Mouse (Mus musculus): ENCODE measurements around the gene Fmo1. TPM values are rescaled to one million over a fixed set of nuclear protein-coding genes. Genes with fewer than 3 reads are reported as not detected.

Fmo1 gene
- polyA plus RNA-seq (2015; fragmentation: Nextera tagmentation; extraction: Ambion mirVana): 7.4 and 7.8 TPM in 2 replicates

DNA sequence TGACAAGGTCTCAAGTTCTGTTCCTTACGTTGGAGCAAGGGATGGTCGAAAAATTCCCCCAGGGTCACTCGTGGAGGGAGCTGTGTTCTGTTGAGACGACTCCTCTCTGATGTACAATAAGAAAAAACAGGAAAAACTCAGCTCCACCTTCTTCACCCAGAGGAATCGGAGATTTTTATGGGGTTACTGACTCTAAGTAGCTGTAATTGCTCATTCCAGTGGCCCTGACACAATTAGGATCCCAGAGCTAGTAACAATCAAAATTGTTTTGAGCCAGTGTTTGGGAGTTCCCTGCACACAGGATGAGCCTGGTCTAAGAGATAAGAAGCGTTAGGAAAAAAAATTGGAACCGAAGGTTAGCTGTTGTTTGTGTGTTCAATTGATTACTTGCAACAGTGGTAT lies at the start of gene Fmo1:
Fmo1 (minus strand) TSS at position 331 of the 402 bp plus-strand sequence.
- Histone ChIP-seq H3K9ac (peak within 1 kb of the TSS; percentile 33; the same call in 1 of the 2 replicates), H3K27ac (no peak within 1 kb of the TSS; the same call in 1 of the 2 replicates), H3K4me3 (replicated peaks) (no peak within 1 kb of the TSS)

DNA sequence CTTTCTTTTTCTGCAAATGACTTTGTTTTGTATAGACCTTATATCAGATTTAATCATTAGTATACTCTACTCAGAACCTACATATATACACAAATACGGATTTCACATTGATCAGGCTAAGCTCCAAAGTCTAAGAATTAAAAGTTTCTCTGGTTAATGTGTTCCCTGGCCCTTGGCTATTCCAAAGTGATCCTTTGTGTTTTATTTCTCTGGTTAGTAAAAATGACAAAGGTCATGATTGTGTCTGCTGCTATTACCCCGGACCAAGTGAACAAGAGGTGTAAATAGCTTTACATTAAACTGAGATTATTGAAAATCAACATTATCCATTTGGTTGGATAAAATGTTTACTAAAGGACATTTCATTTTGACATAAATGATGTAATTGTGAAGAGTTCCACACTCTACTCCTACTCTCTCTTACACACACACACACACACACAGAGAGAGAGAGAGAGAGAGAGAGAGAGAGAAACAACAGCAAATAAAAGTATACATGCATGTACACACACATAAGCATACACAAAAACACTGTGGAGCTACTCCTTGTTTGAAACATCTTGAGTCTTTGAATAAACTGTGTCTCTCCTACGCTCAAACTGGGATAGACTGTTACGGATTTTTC lies 48.6 kb upstream of the Fmo1 start:
- no peaks in the 10 kb centered on the region for H3K27me3 ChIP-seq
- DNase-seq (no peak), ATAC-seq (ENCODE audit: low read depth) (no peak)
- no peaks in the 10 kb centered on the region for H3K4me1 ChIP-seq (replicated peaks)
- no peak overlapping the region for H3K9ac ChIP-seq
- no peak overlapping the region for H3K27ac ChIP-seq
- H3K36me3 ChIP-seq: no peaks in the 10 kb centered on the region
- 62% methylated on average over 4 of the region's 4 CpGs for WGBS (ENCODE audit: insufficient replicate concordance)
- no peak overlapping the region for H3K4me2 ChIP-seq
- no peak overlapping the region for H3K4me3 ChIP-seq (replicated peaks)
- H3K9me3 ChIP-seq (replicated peaks): no peaks in the 10 kb centered on the region

More for the DNA sequence above, at the start of gene Fmo1:
- Histone ChIP-seq H3K36me3 (no peaks in the 10 kb centered on the region), H3K4me1 (replicated peaks) (peaks cover 24% of the 10 kb centered on the region), H3K4me2 (peak within 1 kb of the TSS; percentile 37), H3K27me3 (no peaks in the 10 kb centered on the region), H3K9me3 (replicated peaks) (no peaks in the 10 kb centered on the region)
- 16% methylated on average over 7 of the region's 7 CpGs for WGBS (ENCODE audit: insufficient replicate concordance)
- peak; percentile 79 for ATAC-seq (ENCODE audit: low read depth)
- no peak for DNase-seq

GRCm38 (mm10) chr1:162912085-162912484 lies 45.7 kb upstream of the Fmo1 start:
- no peak overlapping the region for H3K4me3 ChIP-seq (replicated peaks)
- DNase-seq (no peak), ATAC-seq (ENCODE audit: low read depth) (no peak)
- H3K4me1 ChIP-seq (replicated peaks): no peaks in the 10 kb centered on the region
- no peak overlapping the region for H3K4me2 ChIP-seq
- H3K27me3 ChIP-seq: no peaks in the 10 kb centered on the region
- H3K27ac ChIP-seq: no peak overlapping the region
- no peaks in the 10 kb centered on the region for H3K36me3 ChIP-seq
- H3K9ac ChIP-seq: no peak overlapping the region
- no peaks in the 10 kb centered on the region for H3K9me3 ChIP-seq (replicated peaks)

DNA sequence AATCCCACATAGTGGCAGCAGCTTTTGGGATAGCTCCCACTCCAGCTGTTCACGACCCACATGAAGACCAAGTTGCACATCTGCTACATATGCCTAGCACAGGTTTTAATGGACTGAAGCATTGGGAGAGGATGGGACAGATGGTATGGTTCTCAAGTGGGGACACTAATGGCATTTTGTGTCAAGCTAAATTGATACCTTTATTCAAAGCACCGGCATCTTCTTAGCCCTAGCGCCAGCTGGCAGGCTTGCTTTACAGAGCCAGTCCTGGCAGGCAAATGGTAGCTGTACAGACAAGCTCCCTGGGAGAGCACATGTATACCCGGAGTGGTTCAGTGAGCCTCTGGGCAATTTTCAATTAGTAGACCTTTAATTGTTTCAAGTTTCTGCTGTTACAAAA lies 35.5 kb upstream of the Fmo1 start:
- Histone ChIP-seq H3K9me3 (replicated peaks) (no peaks in the 10 kb centered on the region), H3K27me3 (no peaks in the 10 kb centered on the region), H3K4me3 (replicated peaks) (no peak overlapping the region), H3K27ac (no peak overlapping the region), H3K9ac (no peak overlapping the region), H3K4me1 (replicated peaks) (no peaks in the 10 kb centered on the region), H3K36me3 (no peaks in the 10 kb centered on the region), H3K4me2 (no peak overlapping the region)
- WGBS (ENCODE audit: insufficient replicate concordance): 69% methylated on average over 4 of the region's 4 CpGs
- no peak for DNase-seq
- ATAC-seq (ENCODE audit: low read depth): no peak

DNA sequence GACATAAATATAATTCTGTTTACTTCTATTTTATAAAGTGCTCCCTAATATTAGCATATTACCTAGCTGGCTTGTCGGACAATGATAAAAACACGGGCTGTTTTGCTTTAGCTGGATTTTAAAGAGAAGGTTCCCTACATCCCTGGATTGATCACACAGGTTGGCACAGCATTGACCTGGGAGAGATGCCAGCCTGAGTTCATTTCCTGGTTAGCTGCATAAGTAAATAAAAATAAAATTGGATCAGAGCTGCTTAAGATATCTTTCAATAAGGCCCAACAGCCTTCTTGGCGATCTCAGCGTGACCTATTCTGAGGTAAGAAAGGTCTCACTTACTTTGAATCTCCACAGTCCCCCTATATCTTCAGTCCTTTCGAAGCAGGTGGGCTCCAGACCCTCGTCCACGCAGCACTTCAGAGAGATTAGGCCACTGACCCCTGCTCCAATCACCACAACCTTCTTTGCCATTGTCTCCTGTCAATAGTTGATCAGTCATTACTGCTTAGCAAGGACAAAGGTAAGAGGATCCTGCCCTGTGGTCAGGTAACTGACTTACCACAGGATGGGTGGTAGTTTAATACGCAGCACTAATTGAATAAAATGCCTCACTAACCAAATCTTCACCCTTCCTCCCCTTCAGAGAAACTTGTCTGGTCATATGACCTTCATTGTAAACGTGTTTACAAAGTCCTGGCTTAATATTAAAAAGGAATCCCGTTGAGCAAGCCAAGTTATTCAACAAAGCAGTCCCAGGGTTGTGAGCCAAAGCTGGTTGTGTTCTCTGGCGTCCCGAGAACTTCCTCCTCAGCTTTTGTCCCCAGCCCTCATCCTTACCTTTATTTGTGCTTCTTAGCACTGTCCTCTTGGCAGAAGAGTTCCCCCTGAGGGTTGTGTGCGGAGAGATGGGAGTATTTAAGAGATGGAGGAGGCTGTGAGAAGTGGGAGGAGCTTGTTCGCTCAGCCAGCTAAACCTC lies 31.7 kb upstream of the Fmo1 start, which contains the start of gene Fmo2:
Fmo2 (minus strand) TSS at position 889 of the 974 bp plus-strand sequence.
- Histone ChIP-seq H3K4me3 (replicated peaks) (no peak within 1 kb of the TSS), H3K9ac (no peak within 1 kb of the TSS), H3K36me3 (no peaks in the 10 kb centered on the region), H3K27ac (no peak within 1 kb of the TSS), H3K4me1 (replicated peaks) (no peaks in the 10 kb centered on the region), H3K27me3 (no peaks in the 10 kb centered on the region), H3K4me2 (no peak within 1 kb of the TSS), H3K9me3 (replicated peaks) (no peaks in the 10 kb centered on the region)
- DNase-seq (no peak), ATAC-seq (ENCODE audit: low read depth) (no peak)
- WGBS (ENCODE audit: insufficient replicate concordance): 56% methylated on average over 14 of the region's 14 CpGs

- no peaks in the 10 kb centered on the region for H3K4me1 ChIP-seq (replicated peaks)
- no peak for ATAC-seq (ENCODE audit: low read depth)
- H3K27me3 ChIP-seq: no peaks in the 10 kb centered on the region
- H3K36me3 ChIP-seq: no peaks in the 10 kb centered on the region
- DNase-seq: peak; percentile 20
- H3K9me3 ChIP-seq (replicated peaks): no peaks in the 10 kb centered on the region
- 39% methylated on average over 6 of the region's 6 CpGs for WGBS (ENCODE audit: insufficient replicate concordance)
- H3K4me2 ChIP-seq: no peak overlapping the region
- H3K27ac ChIP-seq: no peak overlapping the region
- no peak overlapping the region for H3K9ac ChIP-seq
- no peak overlapping the region for H3K4me3 ChIP-seq (replicated peaks)
Observed at GRCm38 (mm10) chr1:162895900-162896299, 29.5 kb upstream of the Fmo1 start.

- Histone ChIP-seq H3K36me3 (no peaks in the 10 kb centered on the region), H3K9ac (no peak overlapping the region), H3K4me3 (replicated peaks) (no peak overlapping the region), H3K27me3 (no peaks in the 10 kb centered on the region), H3K4me1 (replicated peaks) (no peaks in the 10 kb centered on the region), H3K9me3 (replicated peaks) (no peaks in the 10 kb centered on the region), H3K4me2 (no peak overlapping the region), H3K27ac (no peak overlapping the region)
- no peak for ATAC-seq (ENCODE audit: low read depth)
- no peak for DNase-seq
- WGBS (ENCODE audit: insufficient replicate concordance): 72% methylated on average over 6 of the region's 6 CpGs
Observed at GRCm38 (mm10) chr1:162893014-162893413, 26.6 kb upstream of the Fmo1 start.

DNA sequence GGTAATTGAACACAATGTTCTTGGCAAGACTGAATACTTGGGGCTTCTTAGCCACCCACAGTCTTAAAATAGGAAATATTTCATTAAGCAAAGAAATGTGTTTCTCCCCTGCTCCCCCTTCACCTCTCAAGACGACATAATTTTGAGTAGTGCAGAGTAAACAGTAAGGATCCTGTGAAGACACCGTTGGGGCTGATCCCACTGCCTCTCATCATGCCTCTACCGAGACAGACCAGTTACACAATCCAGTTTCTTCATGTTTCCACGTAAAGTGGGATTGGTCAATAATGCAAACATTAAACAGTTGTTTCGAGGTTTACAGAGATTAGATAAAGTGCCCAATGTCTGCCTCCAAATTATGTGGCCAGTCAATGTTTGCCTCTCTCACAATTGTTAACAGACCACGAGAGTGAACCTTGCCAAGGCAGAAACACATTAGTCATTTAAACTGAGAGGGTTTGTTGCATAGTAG lies 25.6 kb upstream of the Fmo1 start:
- no peaks in the 10 kb centered on the region for H3K27me3 ChIP-seq
- no peaks in the 10 kb centered on the region for H3K9me3 ChIP-seq (replicated peaks)
- WGBS (ENCODE audit: insufficient replicate concordance): 33% methylated on average over 6 of the region's 6 CpGs
- ATAC-seq (ENCODE audit: low read depth): peak; percentile 55; the same call in 1 of the 2 replicates
- no peak overlapping the region for H3K4me3 ChIP-seq (replicated peaks)
- no peak overlapping the region for H3K4me2 ChIP-seq
- no peaks in the 10 kb centered on the region for H3K4me1 ChIP-seq (replicated peaks)
- no peak overlapping the region for H3K27ac ChIP-seq
- H3K36me3 ChIP-seq: no peaks in the 10 kb centered on the region
- H3K9ac ChIP-seq: no peak overlapping the region
- DNase-seq: no peak

GRCm38 (mm10) chr1:162888646-162889045 lies 22.2 kb upstream of the Fmo1 start:
- H3K4me3 ChIP-seq (replicated peaks): no peak overlapping the region
- WGBS (ENCODE audit: insufficient replicate concordance): 77% methylated on average over 12 of the region's 12 CpGs

GRCm38 (mm10) chr1:162887644-162888043 lies 21.2 kb upstream of the Fmo1 start:
- 73% methylated on average over 7 of the region's 7 CpGs for WGBS (ENCODE audit: insufficient replicate concordance)
- Histone ChIP-seq H3K27me3 (no peaks in the 10 kb centered on the region), H3K36me3 (no peaks in the 10 kb centered on the region), H3K4me2 (no peak overlapping the region), H3K9ac (no peak overlapping the region), H3K4me1 (replicated peaks) (no peaks in the 10 kb centered on the region), H3K27ac (no peak overlapping the region), H3K4me3 (replicated peaks) (no peak overlapping the region), H3K9me3 (replicated peaks) (no peaks in the 10 kb centered on the region)
- ATAC-seq (ENCODE audit: low read depth) (no peak), DNase-seq (no peak)

More at GRCm38 (mm10) chr1:162888646-162889045, 22.2 kb upstream of the Fmo1 start:
- Histone ChIP-seq H3K4me2 (no peak overlapping the region), H3K27me3 (no peaks in the 10 kb centered on the region), H3K9me3 (replicated peaks) (no peaks in the 10 kb centered on the region), H3K36me3 (no peaks in the 10 kb centered on the region), H3K4me1 (replicated peaks) (no peaks in the 10 kb centered on the region), H3K27ac (no peak overlapping the region), H3K9ac (no peak overlapping the region)
- ATAC-seq (ENCODE audit: low read depth) (no peak), DNase-seq (no peak)

GRCm38 (mm10) chr1:162886138-162886816 lies 19.9 kb upstream of the Fmo1 start:
- ATAC-seq (ENCODE audit: low read depth): no peak
- Histone ChIP-seq H3K9ac (no peak overlapping the region), H3K4me1 (replicated peaks) (no peaks in the 10 kb centered on the region), H3K4me3 (replicated peaks) (no peak overlapping the region), H3K27ac (no peak overlapping the region), H3K36me3 (no peaks in the 10 kb centered on the region), H3K27me3 (no peaks in the 10 kb centered on the region), H3K9me3 (replicated peaks) (no peaks in the 10 kb centered on the region), H3K4me2 (no peak overlapping the region)
- DNase-seq: no peak
- 73% methylated on average over 11 of the region's 11 CpGs for WGBS (ENCODE audit: insufficient replicate concordance)
